Mouse (Mus musculus): ENCODE data around the gene Cd164l2. TPM values are rescaled to one million over a fixed set of nuclear protein-coding genes. Genes with fewer than 3 reads are reported as not detected.

The Cd164l2 gene
- total RNA-seq, 2 experiments from 2014 or later: 1.3 to 1.5 TPM

GRCm38 (mm10) chr4:133186856-133187255 is 25.1 kb upstream of the Cd164l2 start:
- intact Hi-C loops (cut with DNase I): no loop called here
- DNase-seq (ENCODE audit: extremely low spot score in 1 of 2, low spot score in 2 of 2): no peak

- intact Hi-C loops (cut with DNase I): no loop called here
- no peak for DNase-seq (ENCODE audit: extremely low spot score in 1 of 2, low spot score in 2 of 2)
Measured at GRCm38 (mm10) chr4:133189396-133189795, 22.5 kb upstream of the Cd164l2 start.

- intact Hi-C loops (cut with DNase I): no loop called here
Measured at GRCm38 (mm10) chr4:133194482-133194881, 17.4 kb upstream of the Cd164l2 start.

GRCm38 (mm10) chr4:133195014-133195413 is 16.9 kb upstream of the Cd164l2 start:
- no peak for DNase-seq (ENCODE audit: extremely low spot score in 1 of 2, low spot score in 2 of 2)
- intact Hi-C loops (cut with DNase I): loop anchor here (5.0 kb wide), 1 partner anchor 103 kb away; no protein-coding TSS in a partner anchor

More at GRCm38 (mm10) chr4:133194482-133194881, 17.4 kb upstream of the Cd164l2 start:
- DNase-seq (ENCODE audit: extremely low spot score in 1 of 2, low spot score in 2 of 2): no peak

GRCm38 (mm10) chr4:133196136-133196535 is 15.8 kb upstream of the Cd164l2 start:
- intact Hi-C loops (cut with DNase I): loop anchor here (5.0 kb wide), 1 partner anchor 104 kb away; no protein-coding TSS in a partner anchor
- no peak for DNase-seq (ENCODE audit: extremely low spot score in 1 of 2, low spot score in 2 of 2)

- intact Hi-C loops (cut with DNase I): loop anchor here (5.0 kb wide), 1 partner anchor 105 kb away; no protein-coding TSS in a partner anchor
- no peak for DNase-seq (ENCODE audit: extremely low spot score in 1 of 2, low spot score in 2 of 2)
Measured at GRCm38 (mm10) chr4:133196852-133197251, 15.1 kb upstream of the Cd164l2 start.

GRCm38 (mm10) chr4:133197355-133197754 is 14.6 kb upstream of the Cd164l2 start:
- no peak for DNase-seq (ENCODE audit: extremely low spot score in 1 of 2, low spot score in 2 of 2)
- intact Hi-C loops (cut with DNase I): loop anchor here (5.0 kb wide), 1 partner anchor 105 kb away; no protein-coding TSS in a partner anchor

GRCm38 (mm10) chr4:133197801-133198286 is 14.1 kb upstream of the Cd164l2 start:
- no peak for DNase-seq (ENCODE audit: extremely low spot score in 1 of 2, low spot score in 2 of 2)

GRCm38 (mm10) chr4:133198337-133199180 is 13.4 kb upstream of the Cd164l2 start:
- intact Hi-C loops (cut with DNase I): loop anchor here (5.0 kb wide), 1 partner anchor 106 kb away; no protein-coding TSS in a partner anchor
- DNase-seq (ENCODE audit: extremely low spot score in 1 of 2, low spot score in 2 of 2): no peak

More at GRCm38 (mm10) chr4:133197801-133198286, 14.1 kb upstream of the Cd164l2 start:
- intact Hi-C loops (cut with DNase I): loop anchor here (5.0 kb wide), 1 partner anchor 106 kb away; no protein-coding TSS in a partner anchor

GRCm38 (mm10) chr4:133199743-133200142 is 12.2 kb upstream of the Cd164l2 start:
- intact Hi-C loops (cut with DNase I): loop anchor here (5.0 kb wide), 1 partner anchor 107 kb away; no protein-coding TSS in a partner anchor

GRCm38 (mm10) chr4:133200343-133200742 is 11.6 kb upstream of the Cd164l2 start:
- intact Hi-C loops (cut with DNase I): no loop called here
- peak in 1 of 2 experiments; percentile 75 for DNase-seq (ENCODE audit: extremely low spot score in 1 of 2, low spot score in 2 of 2)

More at GRCm38 (mm10) chr4:133199743-133200142, 12.2 kb upstream of the Cd164l2 start:
- DNase-seq (ENCODE audit: extremely low spot score in 1 of 2, low spot score in 2 of 2): no peak

- intact Hi-C loops (cut with DNase I): no loop called here
- DNase-seq (ENCODE audit: extremely low spot score in 1 of 2, low spot score in 2 of 2): peak in 1 of 2 experiments; percentile 72
Measured at GRCm38 (mm10) chr4:133201006-133201771, 10.7 kb upstream of the Cd164l2 start.

- intact Hi-C loops (cut with DNase I): no loop called here
- no peak for DNase-seq (ENCODE audit: extremely low spot score in 1 of 2, low spot score in 2 of 2)
Measured at GRCm38 (mm10) chr4:133202254-133202653, 9.7 kb upstream of the Cd164l2 start.

- no peak for DNase-seq (ENCODE audit: extremely low spot score in 1 of 2, low spot score in 2 of 2)
- intact Hi-C loops (cut with DNase I): no loop called here
Measured at GRCm38 (mm10) chr4:133203591-133203990, 8.3 kb upstream of the Cd164l2 start.

GRCm38 (mm10) chr4:133204379-133204778 is 7.6 kb upstream of the Cd164l2 start:
- intact Hi-C loops (cut with DNase I): no loop called here
- no peak for DNase-seq (ENCODE audit: extremely low spot score in 1 of 2, low spot score in 2 of 2)

- intact Hi-C loops (cut with DNase I): no loop called here
Measured at GRCm38 (mm10) chr4:133209366-133209765, 2.6 kb upstream of the Cd164l2 start.

GRCm38 (mm10) chr4:133210023-133210787 is 1.7 kb upstream of the Cd164l2 start:
- intact Hi-C loops (cut with DNase I): loop anchor here (5.0 to 10.0 kb wide), 3 partner anchors 87 to 265 kb away; partner anchors contain the start of gene Ahdc1
- DNase-seq (ENCODE audit: extremely low spot score in 1 of 2, low spot score in 2 of 2): no peak

More at GRCm38 (mm10) chr4:133209366-133209765, 2.6 kb upstream of the Cd164l2 start:
- DNase-seq (ENCODE audit: extremely low spot score in 1 of 2, low spot score in 2 of 2): no peak

- DNase-seq (ENCODE audit: extremely low spot score in 1 of 2, low spot score in 2 of 2): no peak
- intact Hi-C loops (cut with DNase I): loop anchor here (5.0 to 10.0 kb wide), 3 partner anchors 86 to 266 kb away; partner anchors contain the start of gene Ahdc1
Measured at GRCm38 (mm10) chr4:133210788-133211390, 1.0 kb upstream of the Cd164l2 start.

Measured in left cerebral cortex, postnatal 10 days (tissue).